ENCODE assay signal across 8 mouse cellular contexts in genomic region chr15:79441331-79442256, GRCm38 (mm10). TPM values are rescaled to one million over a fixed set of nuclear protein-coding genes. Genes with fewer than 3 reads are reported as not detected.
DNase-seq lines count a peak whose midpoint lies in the region; ATAC-seq and TF ChIP-seq lines count a peak whose summit lies in the region.

No protein-coding gene starts in this region.

- H3K4me3 ChIP-seq in CH12.LX (replicated peaks in 1 of 3; ENCODE audit: low read depth in 2 of 3, low read length in 2 of 3, poor library complexity in 1 of 3), result peak overlapping the region; percentile 37 to 72 (median 59)
- H3K4me3 ChIP-seq in brown adipose tissue, adult 24 weeks (ENCODE audit: insufficient read depth, low read depth, low read length), result peak overlapping the region; percentile 77
- peak overlapping the region; percentile 80 for H3K4me3 ChIP-seq in forebrain, embryonic 12.5 days (replicated peaks)
- peak overlapping the region; percentile 92 for H3K4me3 ChIP-seq in heart, embryonic 16.5 days (ENCODE audit: low read length)
- peak overlapping the region; percentile 92 for H3K4me3 ChIP-seq in neural tube, embryonic 14.5 days (ENCODE audit: low read depth, low read length)

- WGBS in forebrain, embryonic 12.5 days, result under 1% methylated on average over 97 of the region's 107 CpGs
- WGBS in heart, embryonic 16.5 days, result under 1% methylated on average over 96 of the region's 107 CpGs
- 1% methylated on average over 33 of the region's 107 CpGs for WGBS in neural tube, embryonic 14.5 days

- peak; percentile 87 for ATAC-seq in forebrain, embryonic 12.5 days (ENCODE audit: low FRiP score)
- peak; percentile 66 for ATAC-seq in heart, embryonic 16.5 days (replicated peaks; ENCODE audit: extremely low read depth, insufficient read depth, low FRiP score)
- peak; percentile 71 for ATAC-seq in neural tube, embryonic 14.5 days (ENCODE audit: low read depth)

- peak overlapping the region; percentile 89 for H3K9ac ChIP-seq in CH12.LX (ENCODE audit: insufficient read depth, low read depth)
- H3K9ac ChIP-seq in forebrain, embryonic 12.5 days, result peak overlapping the region; percentile 94
- H3K9ac ChIP-seq in heart, embryonic 16.5 days (ENCODE audit: low read length), result peak overlapping the region; percentile 99
- peak overlapping the region; percentile 100 for H3K9ac ChIP-seq in neural tube, embryonic 14.5 days (replicated peaks; ENCODE audit: low read depth, low read length)

- dilution Hi-C loops in CH12.LX (cut with MboI; ENCODE audit: extremely low pct_ligation_motif_present, extremely low pct_unique_long_range_greater_than_20kb, low sequenced_read_pairs), result no loop called here

- H3K79me2 ChIP-seq in CH12.LX (replicated peaks; ENCODE audit: control insufficient read depth, extremely low read depth, insufficient read depth, poor library complexity, severe bottlenecking), result no peaks in the 10 kb centered on the region

- peak; percentile 29; the same call in 1 of the 2 replicates for TF ChIP-seq POLR2A in CH12.LX (IDR thresholded peaks at IDR 0.05; ENCODE audit: low read depth, low read length)

- TF ChIP-seq RAD21 in CH12.LX (IDR thresholded peaks at IDR 0.05; ENCODE audit: low read depth, low read length), result no peak

- H3K27ac ChIP-seq in CH12.LX (ENCODE audit: insufficient read depth, low read depth), result no peak overlapping the region
- H3K27ac ChIP-seq in brown adipose tissue, adult 24 weeks (replicated peaks; ENCODE audit: low read depth, low read length), result peak overlapping the region; percentile 94
- H3K27ac ChIP-seq in forebrain, embryonic 12.5 days, result peak overlapping the region; percentile 98
- peak overlapping the region; percentile 98 for H3K27ac ChIP-seq in heart, embryonic 16.5 days (ENCODE audit: low read length)
- H3K27ac ChIP-seq in neural tube, embryonic 14.5 days (ENCODE audit: low read depth, low read length), result peak overlapping the region; percentile 97

- no peak for DNase-seq in CH12.LX (ENCODE audit: extremely low read depth)
- peak; percentile 90 for DNase-seq in kidney, postnatal 14 days
- peak; percentile 83 to 87 for DNase-seq in lung, adult 18-20 months
- peak; percentile 56 for DNase-seq in testis, postnatal 14 days (ENCODE audit: low spot score)

- H3K9me3 ChIP-seq in CH12.LX (replicated peaks; ENCODE audit: low read length), result no peaks in the 10 kb centered on the region
- no peaks in the 10 kb centered on the region for H3K9me3 ChIP-seq in forebrain, embryonic 12.5 days
- no peaks in the 10 kb centered on the region for H3K9me3 ChIP-seq in heart, embryonic 16.5 days (replicated peaks; ENCODE audit: control insufficient read depth, low read length)
- H3K9me3 ChIP-seq in neural tube, embryonic 14.5 days (ENCODE audit: control insufficient read depth, low read length), result no peaks in the 10 kb centered on the region

- peaks cover 0 to 5% of the 10 kb centered on the region in 2 experiments; a peak in 1 of 4 replicates for H3K4me1 ChIP-seq in CH12.LX (ENCODE audit: control insufficient read depth in 1 of 2, insufficient read depth in 2 of 2)
- H3K4me1 ChIP-seq in brown adipose tissue, adult 24 weeks (ENCODE audit: control insufficient read depth, insufficient read depth, insufficient read length, low read length), result peaks cover 34% of the 10 kb centered on the region
- peaks cover 50% of the 10 kb centered on the region for H3K4me1 ChIP-seq in forebrain, embryonic 12.5 days
- peaks cover 54% of the 10 kb centered on the region for H3K4me1 ChIP-seq in heart, embryonic 16.5 days (ENCODE audit: control insufficient read depth, insufficient read depth, low read length)
- peaks cover 46% of the 10 kb centered on the region for H3K4me1 ChIP-seq in neural tube, embryonic 14.5 days (ENCODE audit: control insufficient read depth, insufficient read depth, low read length)

- peaks cover 5 to 23% of the 10 kb centered on the region in 2 experiments for H3K36me3 ChIP-seq in CH12.LX (replicated peaks in 1 of 2; ENCODE audit: control insufficient read depth in 1 of 2, insufficient read depth in 1 of 2, low read length in 1 of 2)
- H3K36me3 ChIP-seq in forebrain, embryonic 12.5 days (replicated peaks), result peaks cover 23% of the 10 kb centered on the region
- H3K36me3 ChIP-seq in heart, embryonic 16.5 days (ENCODE audit: control insufficient read depth, insufficient read depth), result peaks cover 7% of the 10 kb centered on the region
- peaks cover 13% of the 10 kb centered on the region for H3K36me3 ChIP-seq in neural tube, embryonic 14.5 days (ENCODE audit: control insufficient read depth, insufficient read depth, low read length)

- TF ChIP-seq CTCF in CH12.LX (conservative IDR thresholded peaks at IDR 0.05 in 1 of 2, IDR thresholded peaks at IDR 0.05 in 1 of 2; ENCODE audit: low read depth in 2 of 2, low read length in 2 of 2), result no peak

- no peak for TF ChIP-seq EP300 in CH12.LX (IDR thresholded peaks at IDR 0.05; ENCODE audit: low read length)

- in situ Hi-C loops in CH12.LX (cut with MboI; ENCODE audit: low pct_ligation_motif_present, low pct_unique_long_range_greater_than_20kb, low sequenced_read_pairs), result no loop called here

- peaks cover 43% of the 10 kb centered on the region for H3K27me3 ChIP-seq in CH12.LX (replicated peaks)
- 0 out of 2 replicates have a peak, but pooled peaks cover 7% of the 10 kb centered on the region for H3K27me3 ChIP-seq in forebrain, embryonic 12.5 days
- H3K27me3 ChIP-seq in heart, embryonic 16.5 days (ENCODE audit: control insufficient read depth, insufficient read depth, low read length), result no peaks in the 10 kb centered on the region
- no peaks in the 10 kb centered on the region for H3K27me3 ChIP-seq in neural tube, embryonic 14.5 days (ENCODE audit: control insufficient read depth, insufficient read depth, low read length)

- H3K4me2 ChIP-seq in CH12.LX (ENCODE audit: insufficient read depth, low read depth, poor library complexity, severe bottlenecking), result peak overlapping the region; percentile 80
- H3K4me2 ChIP-seq in forebrain, embryonic 12.5 days, result peak overlapping the region; percentile 80
- peak overlapping the region; percentile 94 for H3K4me2 ChIP-seq in heart, embryonic 16.5 days (ENCODE audit: low read depth, low read length)
- peak overlapping the region; percentile 99 for H3K4me2 ChIP-seq in neural tube, embryonic 14.5 days (ENCODE audit: low read depth, low read length)

TF ChIP-seq in CH12.LX, 34 proteins besides CTCF, POLR2A, EP300 and RAD21:
- TF ChIP-seq HCFC1 (IDR thresholded peaks at IDR 0.05; ENCODE audit: low read depth, low read length) (peak; percentile 13; the same call in 1 of the 2 replicates), USF1 (IDR thresholded peaks at IDR 0.05; ENCODE audit: low read depth, low read length) (no peak), TCF12 (IDR thresholded peaks at IDR 0.05; ENCODE audit: low read depth, low read length) (0 out of 2 replicates have a peak, but pooled peaks have one; percentile 7), TBP (conservative IDR thresholded peaks at IDR 0.05; ENCODE audit: low read depth, low read length) (no peak), ZMIZ1 (IDR thresholded peaks at IDR 0.05; ENCODE audit: low read depth, low read length) (no peak)

RNA-seq across cellular contexts. Expression of gene Csnk1e, which starts 13.8 kb away (rescaled TPM):
- total RNA-seq in CH12.LX (2012; rRNA removed) (33.3 and 46.7 TPM in 2 replicates), CH12.LX (2014; rRNA removed) (10.4 and 12.2 TPM in 2 replicates)
- polyA plus RNA-seq in CH12.LX (2012; ENCODE audit: insufficient read length, low read depth), result 16.8 and 18.5 TPM in 2 replicates
- 17.4 and 24.8 TPM in 2 replicates for polyA plus RNA-seq in brown adipose tissue, adult 24 weeks (2012; ENCODE audit: insufficient read depth, insufficient read length, missing spikeins)
- polyA plus RNA-seq in forebrain, embryonic 12.5 days (2016; fragmentation: Nextera tagmentation; extraction: Ambion mirVana), result 245 and 267 TPM in 2 replicates
- polyA plus RNA-seq in heart, embryonic 16.5 days (2015; fragmentation: Nextera tagmentation; extraction: Ambion mirVana), result 54.0 and 70.2 TPM in 2 replicates
- 202 and 236 TPM in 2 replicates for polyA plus RNA-seq in neural tube, embryonic 14.5 days (2014; fragmentation: Nextera tagmentation; extraction: Ambion mirVana)

RNA-seq across cellular contexts. Expression of gene Tmem184b, which starts 38.2 kb away (rescaled TPM):
- total RNA-seq in CH12.LX (2012; rRNA removed) (18.9 and 21.1 TPM in 2 replicates), CH12.LX (2014; rRNA removed) (7.1 and 7.2 TPM in 2 replicates)
- polyA plus RNA-seq in CH12.LX (2012; ENCODE audit: insufficient read length, low read depth), result 38.0 and 42.7 TPM in 2 replicates
- polyA plus RNA-seq in brown adipose tissue, adult 24 weeks (2012; ENCODE audit: insufficient read depth, insufficient read length, missing spikeins), result 60.3 and 71.0 TPM in 2 replicates
- 41.3 and 43.6 TPM in 2 replicates for polyA plus RNA-seq in forebrain, embryonic 12.5 days (2016; fragmentation: Nextera tagmentation; extraction: Ambion mirVana)
- polyA plus RNA-seq in heart, embryonic 16.5 days (2015; fragmentation: Nextera tagmentation; extraction: Ambion mirVana), result 71.7 and 75.2 TPM in 2 replicates
- 31.2 and 37.8 TPM in 2 replicates for polyA plus RNA-seq in neural tube, embryonic 14.5 days (2014; fragmentation: Nextera tagmentation; extraction: Ambion mirVana)
